Mouse (Mus musculus) monocyte, adult 2 months (primary cell): ENCODE measurements around the gene Nosip.
"Not testable (repeated sequence)": the region's sequence is repeated elsewhere in the genome, so short reads cannot be mapped to it uniquely, and the experiment has no call there.

Experiments used
- DNase-seq, 2 experiments: peaks; one replicate each; pipeline ENCODE4 v3.0.0; 2022; ENCODE audit warnings: low spot score in 2 of 2, low read depth in 1 of 2

Nosip gene

DNA sequence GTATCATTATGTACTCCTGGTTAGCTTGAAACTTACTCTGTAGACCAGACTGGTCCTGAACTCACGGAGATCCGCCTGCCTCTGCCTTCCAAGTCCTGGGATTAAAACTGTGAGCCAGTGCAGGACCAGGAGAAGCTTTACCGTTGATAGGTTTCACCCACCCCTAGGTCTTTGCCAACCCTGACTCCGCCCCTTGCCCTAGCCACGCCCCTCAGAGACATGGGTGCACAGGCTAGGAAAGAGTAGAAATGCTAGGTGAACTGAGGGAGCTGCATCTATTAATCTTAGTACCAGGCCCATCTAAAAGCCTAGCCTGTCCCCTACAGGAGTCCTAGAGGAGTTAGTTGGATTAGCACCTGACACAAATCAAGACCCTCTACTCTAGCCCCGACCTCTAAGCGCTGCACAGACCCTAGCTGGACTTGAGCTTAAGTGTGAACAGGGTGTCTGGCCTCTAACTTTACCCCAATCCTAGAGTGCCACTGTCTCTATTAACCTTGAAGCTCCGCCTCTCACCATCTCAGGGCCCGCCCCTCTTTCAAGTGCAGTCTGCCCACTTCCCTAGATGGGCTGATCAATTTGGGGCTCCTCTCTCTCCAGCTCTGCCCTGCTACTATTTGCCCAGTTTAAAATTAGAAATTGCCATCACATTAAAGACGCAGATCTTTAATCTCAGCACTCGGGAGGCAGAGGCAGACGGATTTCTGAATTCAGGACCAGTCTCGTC, 28.2 kb downstream of the Nosip start:
- no peak for DNase-seq

DNA sequence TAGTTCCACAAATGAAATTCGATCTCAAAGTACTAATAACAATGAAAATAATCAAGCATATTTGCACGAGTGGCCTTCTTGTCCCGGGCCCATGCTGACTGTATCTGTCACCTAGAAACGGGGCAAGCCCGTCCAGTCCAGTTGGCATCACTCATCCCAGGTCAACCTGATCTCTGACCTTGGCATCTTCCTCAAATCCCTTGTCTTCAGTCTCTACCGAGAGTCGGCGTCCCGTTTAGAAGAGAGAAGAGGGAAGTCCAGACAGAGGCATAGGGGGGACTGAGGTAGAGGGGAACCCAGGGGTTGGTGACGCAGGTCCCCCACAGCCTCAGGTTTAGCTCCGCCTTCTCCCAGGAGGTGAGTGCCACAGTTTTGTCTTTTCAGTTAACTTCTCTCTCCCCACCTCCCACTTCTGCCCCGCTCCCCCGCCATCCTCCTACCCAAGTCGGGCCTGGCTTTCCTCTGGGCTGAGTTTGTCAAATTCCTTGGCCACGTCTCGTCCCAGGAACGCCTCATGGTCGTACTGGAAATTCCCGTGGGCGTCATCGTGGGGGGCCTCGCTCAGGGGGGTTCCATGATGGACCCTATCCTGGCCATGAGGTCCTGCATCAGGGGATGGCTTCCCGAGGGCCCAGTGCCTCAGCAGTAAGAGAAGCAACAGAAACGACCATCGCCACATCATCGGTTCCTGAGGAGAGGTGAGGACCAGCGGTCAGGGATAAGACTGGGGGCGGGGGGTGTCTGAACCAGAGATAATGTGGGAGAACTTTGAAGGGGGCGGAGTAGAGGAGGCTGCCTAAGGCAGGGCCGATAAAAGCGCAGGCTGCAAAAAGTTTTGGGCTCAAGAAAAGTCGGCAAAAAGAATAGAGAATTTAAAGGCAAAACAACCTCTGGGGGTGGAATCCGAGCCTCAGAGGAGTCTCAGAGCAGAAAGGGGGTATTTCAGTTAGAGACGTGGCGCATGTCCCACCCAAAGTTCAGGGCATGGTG, 29.1 kb downstream of the Nosip start:
- no peak for DNase-seq

DNA sequence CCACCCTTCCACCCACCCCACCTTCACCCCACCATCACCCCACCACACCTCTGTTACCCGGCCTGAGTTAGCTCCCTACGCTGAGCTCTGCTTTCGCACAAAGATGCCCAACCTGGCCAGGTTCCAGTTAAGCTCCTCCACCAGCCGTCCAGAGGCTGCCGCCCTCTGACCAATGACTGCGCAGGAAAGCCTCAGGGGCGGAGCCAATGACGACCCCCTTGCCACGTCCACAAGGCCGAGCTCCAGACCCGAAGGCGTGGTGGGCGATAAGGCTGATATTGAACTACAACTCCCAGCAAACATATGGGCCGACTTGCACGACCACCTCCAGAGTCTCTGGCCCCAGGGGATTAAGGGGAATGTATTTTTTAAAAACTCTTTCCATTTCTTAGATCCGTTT, 29.8 kb downstream of the Nosip start, which contains the start of gene Rcn3:
Gene Rcn3, minus strand, starts transcription at position 174 of the 400 bp plus-strand sequence.
- DNase-seq = no peak

DNA sequence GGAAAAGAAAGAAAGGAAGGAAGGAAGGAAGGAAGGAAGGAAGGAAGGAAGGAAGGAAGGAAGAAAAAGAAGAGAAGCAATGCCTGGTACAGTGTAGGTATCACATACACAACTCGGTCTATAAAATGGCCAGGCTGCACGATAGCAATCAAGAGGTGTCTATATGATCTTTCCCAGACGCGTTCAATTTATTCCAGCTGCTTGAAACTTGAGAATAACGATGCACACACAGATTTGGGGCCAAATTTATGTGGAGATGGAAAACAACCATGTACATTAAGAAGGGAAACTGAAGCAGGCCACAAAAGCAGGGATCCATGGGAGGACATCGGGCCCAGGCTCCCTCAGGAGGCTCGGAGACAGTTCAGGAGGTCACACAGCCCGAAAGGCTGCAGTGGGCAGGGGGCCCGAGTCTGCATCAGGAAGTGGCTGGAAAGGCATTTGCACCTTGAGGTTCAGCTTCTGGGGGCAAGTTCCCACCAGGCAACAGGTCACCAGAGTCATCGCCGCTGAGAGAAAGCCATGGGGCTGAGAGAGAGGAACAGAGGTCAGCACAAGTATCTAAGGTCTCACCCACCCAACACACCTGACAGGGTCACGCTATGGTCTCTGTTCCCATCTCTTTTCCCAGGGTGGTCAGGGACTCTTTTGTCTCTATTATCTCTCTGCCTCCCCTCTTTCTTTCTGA, 30.7 kb downstream of the Nosip start:
- no peak for DNase-seq

DNA sequence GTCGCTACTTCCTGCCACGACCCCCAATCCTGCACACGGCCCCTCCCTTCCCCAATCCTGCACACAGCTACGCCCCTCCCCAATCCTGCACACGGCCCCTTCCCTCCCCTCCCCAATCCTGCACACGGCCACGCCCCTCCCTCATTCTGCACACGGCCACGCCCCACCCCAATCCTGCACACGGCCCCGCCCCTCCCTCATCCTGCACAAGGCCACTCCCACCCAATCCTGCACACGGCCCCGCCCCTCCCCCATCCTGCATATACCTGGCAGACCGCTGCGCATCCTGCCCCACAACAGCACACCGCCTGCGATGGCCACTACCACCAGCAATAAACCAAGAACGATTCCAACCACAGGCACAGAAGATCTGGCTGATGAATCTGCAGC, 31.3 kb downstream of the Nosip start:
- no peak for DNase-seq

DNA sequence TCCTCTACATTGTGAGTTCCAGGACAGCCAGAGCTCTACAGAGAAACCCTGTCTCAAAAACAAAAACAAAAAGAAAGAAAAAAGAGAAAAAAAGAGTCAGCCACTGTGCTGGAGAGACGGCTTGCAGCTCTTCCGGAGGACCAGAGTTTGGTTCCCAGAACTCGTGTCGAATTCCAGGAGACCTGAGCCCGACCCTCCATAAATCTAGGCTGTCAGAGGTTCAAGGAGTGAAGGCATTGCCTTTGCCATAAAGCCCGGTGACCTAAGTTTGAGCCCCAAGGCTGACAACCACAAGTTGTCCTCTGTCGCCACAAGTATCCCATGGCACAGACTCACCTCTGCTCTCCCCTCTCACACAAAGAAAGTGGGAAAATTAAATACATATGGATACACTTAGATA, 31.9 kb downstream of the Nosip start:
- no peak for DNase-seq

DNA sequence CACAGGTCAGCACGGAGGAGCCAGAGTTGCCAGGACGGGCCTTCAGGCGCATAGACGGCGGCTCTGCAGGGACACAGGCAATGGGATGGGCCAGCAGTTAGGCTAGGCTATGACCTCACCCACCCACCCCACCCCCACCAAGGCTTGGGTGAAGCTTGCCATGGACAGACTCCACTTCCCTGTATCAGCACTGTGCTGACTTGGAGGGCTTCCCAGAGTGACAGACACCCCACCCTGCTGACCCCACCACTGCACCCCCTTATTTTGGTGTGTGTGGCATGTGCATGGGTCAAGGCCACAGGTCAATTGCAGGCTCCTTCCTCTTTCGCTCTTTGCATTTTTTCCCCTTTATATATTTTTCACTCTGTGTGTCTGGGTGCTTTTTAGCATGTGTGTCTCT, 33.1 kb downstream of the Nosip start:
- no peak for DNase-seq

DNA sequence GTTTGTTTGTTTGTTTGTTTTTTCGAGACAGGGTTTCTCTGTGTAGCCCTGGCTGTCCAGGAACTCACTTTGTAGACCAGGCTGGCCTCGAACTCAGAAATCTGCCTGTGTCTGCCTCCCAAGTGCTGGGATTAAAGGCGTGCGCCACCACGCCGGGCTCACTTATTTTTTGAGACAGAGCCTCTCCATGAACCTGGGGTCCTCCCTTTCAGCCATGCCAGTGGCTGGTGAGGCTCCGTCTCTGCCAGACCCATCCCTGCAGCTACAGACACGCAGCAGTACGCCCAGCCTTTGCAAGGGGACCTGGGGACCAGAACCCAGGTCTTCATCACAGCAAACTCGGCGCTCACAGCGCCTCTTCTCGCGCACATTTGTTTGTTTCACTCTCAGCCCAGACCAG, 33.7 kb downstream of the Nosip start:
- not testable (repeated sequence) for DNase-seq

DNA sequence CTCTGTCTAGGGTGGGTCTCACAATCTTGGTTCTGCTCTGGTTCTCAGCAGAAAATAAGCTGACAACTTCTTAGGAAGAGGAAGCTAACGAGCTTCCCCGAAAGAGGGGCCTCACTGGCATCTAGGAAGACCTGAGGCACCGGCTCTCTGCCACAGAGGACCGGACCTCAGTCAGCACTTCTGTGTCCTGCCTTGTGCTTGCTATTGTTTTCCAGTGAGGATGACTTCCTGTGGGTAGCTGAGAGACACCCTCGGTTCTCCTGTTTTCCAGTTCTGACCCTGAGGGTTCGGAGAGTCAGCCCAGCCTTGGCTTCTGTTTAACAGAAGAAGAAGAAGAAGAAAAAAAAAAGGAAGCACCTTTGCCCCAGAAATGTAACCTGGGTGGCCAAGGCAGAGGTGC, 35.2 kb downstream of the Nosip start:
- no peak for DNase-seq

DNA sequence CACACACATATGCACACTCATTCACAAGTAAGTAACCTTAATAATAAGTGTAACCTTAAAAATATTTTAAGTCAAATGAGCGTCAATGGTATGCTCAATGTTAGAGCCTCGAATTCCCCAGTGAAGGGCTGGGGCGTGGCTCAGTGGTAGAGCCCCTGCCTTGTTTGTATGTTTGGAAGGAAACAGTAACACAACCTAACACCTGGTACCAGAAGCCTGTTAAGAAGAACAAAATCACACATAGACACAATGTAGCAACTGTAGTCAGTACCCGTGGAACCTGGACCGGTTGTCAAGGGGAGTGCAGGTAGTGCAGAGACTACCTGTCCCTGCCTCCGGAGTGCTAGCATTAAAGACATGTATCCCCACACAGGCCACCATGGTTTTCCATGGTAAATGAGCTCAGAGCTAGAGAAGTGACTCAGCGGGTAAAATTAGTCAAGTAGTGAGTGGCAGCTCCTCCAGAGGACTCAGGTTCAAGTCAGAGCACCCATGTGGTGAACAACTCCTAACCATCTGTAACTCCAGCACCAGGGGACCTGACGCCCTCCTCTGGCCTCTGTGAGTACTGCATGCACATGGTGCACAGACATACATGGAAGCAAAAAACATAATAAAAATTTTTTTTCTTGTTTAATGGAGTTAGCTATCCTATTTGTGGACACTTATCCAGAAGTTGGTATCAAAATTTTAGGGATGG, 36.5 kb downstream of the Nosip start:
- DNase-seq = no peak

DNA sequence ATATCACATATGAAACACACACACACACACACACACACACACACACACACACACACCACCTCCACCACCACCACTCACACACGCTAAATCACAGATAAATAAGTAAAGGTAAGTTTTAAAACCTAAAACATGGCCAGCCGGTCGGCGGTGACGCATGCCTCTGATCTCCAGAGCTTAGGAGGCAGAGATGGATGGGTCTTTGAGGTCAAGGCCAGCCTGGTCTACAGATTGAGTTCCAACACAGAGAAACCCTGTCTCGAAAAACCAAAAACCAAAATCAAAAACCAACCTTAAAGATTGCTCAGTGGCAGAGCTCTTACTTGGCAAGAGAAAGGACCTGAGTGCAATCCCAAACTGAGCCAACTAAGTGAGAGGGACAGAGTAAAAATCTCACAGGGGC, 37.8 kb downstream of the Nosip start:
- no peak for DNase-seq

DNA sequence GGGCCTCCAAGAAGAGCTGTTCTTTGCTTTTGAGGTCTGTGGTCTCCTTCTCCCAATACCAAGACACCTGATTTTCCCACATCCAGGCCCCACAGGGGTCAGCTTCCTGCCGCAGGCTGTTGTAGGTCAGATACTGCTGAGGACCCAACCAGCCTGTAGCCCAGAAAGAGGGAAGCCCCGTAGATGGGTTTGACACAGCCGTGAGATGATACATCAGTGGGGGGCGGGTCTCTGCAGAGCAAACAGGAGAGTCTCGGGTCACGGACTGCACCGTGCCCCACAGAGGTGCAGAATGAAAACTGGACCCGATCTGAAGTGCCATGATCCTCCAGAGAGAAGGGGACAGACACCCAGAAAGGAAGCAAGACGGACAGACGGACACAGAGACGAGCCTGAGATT, 40.2 kb downstream of the Nosip start:
- no peak for DNase-seq

DNA sequence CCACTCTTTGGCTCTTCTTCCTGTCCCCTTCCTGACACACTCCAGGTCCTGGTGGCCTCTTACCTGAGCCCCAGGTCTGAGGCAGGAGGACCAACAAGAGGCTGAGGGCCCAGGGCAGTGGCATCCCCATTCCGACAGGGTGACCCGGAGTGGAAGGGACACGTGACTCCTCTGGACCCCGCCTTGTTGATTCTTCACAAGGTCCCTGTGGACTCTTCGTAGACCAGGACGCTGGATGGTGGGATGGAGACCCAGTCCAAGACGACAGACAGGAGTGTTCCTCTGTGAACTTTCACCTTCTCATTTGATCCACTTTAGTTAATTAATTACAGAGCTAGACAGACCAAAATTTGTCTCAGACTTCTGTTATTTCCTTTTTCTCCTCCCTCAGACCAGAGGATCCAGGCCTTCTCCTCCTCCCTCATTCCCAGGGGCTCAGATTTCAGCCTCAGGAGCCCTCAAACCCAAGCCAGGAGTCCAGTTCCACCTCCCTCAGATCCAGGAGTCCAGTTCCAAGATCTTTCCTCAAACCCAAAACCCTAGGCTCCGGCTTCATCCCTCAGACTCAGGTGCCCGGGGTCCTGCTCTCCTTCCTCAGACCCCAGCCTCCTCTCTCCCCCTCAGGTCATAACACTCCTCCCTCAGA, 40.8 kb downstream of the Nosip start:
- no peak for DNase-seq

DNA sequence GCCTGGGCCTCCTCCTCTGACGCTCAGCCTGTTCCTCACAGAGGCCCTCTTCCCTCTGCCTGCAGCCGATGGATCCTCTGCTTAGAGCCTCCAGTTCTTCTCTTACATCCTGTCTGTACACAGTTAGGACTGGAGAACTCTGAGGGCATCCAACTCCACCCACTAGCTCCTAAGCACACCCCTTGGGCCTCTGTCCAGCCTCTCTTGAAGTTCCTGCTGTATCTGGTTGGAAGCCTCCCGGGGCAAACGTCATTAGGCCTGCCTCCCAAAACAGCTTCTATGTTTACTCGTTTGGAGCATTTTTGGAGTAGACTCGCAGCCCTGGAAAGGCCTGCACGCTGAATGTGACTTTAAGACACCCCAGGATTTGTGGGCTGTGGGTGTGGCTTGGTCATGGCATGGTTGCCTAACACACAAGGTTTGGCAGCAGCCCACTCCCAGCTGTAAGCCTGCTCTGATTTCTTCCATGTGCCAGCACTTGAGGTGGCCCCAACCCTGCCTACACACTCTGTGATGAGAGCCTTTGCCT, 41.5 kb downstream of the Nosip start, which contains the start of gene Fcgrt:
Gene Fcgrt, minus strand, starts transcription at position 200 of the 529 bp plus-strand sequence.
- DNase-seq = peak; percentile 58 to 72

DNA sequence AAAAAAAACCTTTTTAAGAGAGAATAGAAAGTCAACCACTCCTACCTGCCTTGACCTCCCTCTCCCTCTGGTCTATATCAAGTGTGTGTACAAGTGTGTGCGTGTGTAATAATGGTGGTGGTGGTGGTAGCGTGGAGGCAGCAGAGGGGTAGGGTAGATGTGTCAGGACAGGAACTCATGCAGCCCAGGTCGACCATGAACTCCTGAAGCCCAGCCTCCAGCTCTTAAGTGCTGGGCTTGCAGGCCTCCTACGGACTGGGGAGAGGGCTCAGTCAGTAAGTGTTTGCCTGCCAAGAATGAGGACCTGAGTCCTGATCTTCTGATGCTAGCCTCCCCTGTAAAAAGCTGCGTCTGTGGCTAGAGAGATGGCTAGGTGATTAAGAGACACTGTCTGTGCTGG, 42.7 kb downstream of the Nosip start:
- DNase-seq = no peak

DNA sequence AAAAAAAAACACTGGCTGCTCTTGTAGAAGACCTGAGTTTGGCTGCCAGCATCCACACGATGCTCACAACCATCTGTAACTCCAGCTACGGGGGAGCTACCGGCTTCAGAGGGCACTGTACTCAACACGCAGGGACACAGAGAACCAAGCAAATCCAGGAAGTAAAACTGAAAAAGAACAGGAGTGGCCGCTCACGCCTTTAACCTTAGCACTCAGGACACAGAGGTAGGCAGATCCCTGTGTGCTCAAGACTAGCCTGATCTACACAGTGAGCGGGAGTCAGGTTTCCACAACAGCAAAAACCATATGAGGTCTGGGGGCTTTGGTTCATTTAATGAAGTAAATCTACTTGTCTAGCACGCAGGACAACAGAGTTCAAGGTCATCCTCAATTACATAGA, 43.3 kb downstream of the Nosip start:
- DNase-seq = no peak

DNA sequence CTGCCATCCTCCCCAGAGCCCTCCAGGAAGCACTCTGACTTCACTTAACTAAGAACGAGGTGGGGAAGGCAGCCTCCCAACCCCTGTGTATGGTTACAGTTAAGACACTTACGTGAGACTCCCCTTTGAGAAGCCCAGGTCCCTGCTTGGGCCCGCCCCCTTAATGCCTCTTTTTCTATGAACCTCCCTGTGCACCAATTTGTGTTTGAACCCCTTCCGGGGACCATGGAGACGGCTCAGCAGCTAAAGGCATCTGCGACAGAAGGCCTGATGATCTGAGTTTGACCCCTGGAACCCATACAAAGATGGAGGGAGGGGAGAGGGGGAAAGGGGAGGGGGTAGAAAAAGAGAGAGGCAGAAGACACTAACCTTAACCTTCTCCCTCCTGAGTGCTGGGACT, 44.2 kb downstream of the Nosip start:
- no peak for DNase-seq

DNA sequence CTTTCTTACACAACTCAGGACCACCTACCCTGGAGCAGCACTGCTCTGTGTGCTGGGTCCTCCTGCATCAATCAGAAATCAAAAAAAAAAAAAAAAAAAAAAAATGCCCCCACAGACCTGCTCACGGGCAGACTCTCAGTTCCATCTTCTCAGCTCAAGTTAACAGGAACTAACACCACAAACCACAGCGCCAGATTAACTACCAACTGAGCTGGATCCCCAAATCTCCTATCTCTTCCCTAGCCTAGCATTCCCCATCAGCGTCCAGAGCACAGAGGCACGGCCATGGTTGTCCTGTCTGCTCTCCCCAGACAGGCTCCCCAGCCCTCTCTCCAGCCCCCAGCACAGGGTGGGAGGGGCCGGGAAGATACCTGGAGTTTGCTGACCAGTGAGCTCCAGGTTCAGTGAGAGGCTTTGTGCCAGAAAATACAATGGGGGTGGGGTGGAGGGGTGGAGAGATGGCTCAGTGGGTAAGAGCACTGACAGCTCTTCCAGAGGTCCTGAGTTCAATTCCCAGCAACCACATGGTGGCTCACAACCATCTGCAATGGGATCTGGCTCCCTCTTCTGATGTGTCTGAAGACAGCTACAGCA, 44.9 kb downstream of the Nosip start:
- no peak for DNase-seq

DNA sequence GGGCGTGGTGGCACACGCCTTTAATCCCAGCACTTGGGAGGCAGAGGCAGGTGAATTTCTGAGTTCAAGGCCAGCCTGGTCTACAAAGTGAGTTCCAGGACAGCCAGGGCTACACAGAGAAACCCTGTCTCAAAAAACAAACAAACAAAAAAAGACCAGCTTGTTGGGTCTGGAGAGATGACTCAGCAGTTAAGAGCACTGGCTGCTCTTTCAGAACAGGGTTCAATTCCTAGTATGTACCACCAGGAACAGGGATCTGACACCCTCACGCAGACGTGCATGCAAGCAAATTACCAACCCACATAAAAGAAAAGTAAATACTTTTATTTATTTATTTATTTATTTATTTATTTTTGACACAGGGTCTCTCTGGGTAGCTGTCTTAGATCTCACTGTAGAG, 47.9 kb downstream of the Nosip start:
- not testable (repeated sequence) for DNase-seq

DNA sequence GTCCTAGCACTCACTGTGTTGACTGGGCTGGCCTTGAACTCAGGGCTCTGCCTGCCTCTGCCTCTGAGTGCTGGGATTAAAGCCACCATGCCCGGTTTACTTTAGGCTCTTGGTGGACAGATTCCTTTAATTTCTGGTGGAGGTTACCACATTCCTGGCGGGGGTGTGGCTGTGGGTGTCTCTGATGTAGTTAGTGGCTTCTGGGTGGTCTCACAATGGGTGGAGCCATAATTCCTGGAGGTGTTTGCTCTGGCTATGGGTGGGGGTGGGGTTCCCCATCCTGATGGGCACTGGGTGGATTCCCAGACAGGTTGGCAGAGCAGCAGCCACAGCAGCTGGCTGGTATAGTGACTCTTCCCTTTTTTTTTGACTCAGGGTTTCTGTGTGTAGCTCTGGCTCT, 49.7 kb downstream of the Nosip start:
- no peak for DNase-seq
